Mouse (Mus musculus): Measurements from ENCODE around the gene Polr1d.

GRCm38 (mm10) chr5:147108861-147109591 is 32.2 kb downstream of the Polr1d start:
- TF ChIP-seq POLR2A (IDR thresholded peaks at IDR 0.05; ENCODE audit: extremely low read depth, insufficient read depth, low read length) (no peak), CTCF (IDR thresholded peaks at IDR 0.05; ENCODE audit: low read depth, low read length) (no peak)
